Mouse (Mus musculus): Measurements from ENCODE around the gene Slc7a7. TPM values are rescaled to one million over a fixed set of nuclear protein-coding genes. Genes with fewer than 3 reads are reported as not detected.

The Slc7a7 gene
- total and polyA plus RNA-seq, 2 experiments = 2.3 to 4.1 TPM

DNA sequence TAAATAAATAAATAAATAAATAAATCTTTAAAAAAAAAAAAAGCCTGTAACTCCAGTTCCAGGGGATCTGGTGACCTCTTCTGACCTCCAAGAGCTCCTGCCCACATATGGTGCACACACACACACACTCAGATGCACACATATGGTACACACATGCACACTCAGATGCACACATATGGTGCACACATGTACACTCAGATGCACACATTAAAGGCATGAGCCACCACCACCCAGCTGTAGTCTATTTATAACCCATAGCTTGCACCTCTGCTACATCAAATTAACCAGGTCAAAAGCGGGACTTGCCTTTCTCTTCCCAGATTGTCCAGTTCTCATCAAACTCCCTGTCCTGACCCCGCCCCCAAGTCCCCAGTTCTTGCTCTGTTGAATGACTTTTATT is 3.4 kb upstream of the Slc7a7 start:
- no peaks in the 10 kb centered on the region for H3K27me3 ChIP-seq (ENCODE audit: control insufficient read depth, insufficient read depth, low read length)
- H3K4me1 ChIP-seq (ENCODE audit: control insufficient read depth, insufficient read depth, low read length) = peaks cover 2% of the 10 kb centered on the region; the same call in 1 of the 2 replicates
- no peak overlapping the region for H3K4me3 ChIP-seq (ENCODE audit: insufficient read depth, low read depth, low read length)
- H3K9ac ChIP-seq (ENCODE audit: low read depth, low read length) = no peak overlapping the region
- H3K36me3 ChIP-seq (ENCODE audit: control insufficient read depth, insufficient read depth, low read length) = no peaks in the 10 kb centered on the region
- DNase-seq (ENCODE audit: extremely low read depth, low read depth, low spot score) = no peak
- TF ChIP-seq POLR2A (IDR thresholded peaks at IDR 0.05; ENCODE audit: extremely low read depth, insufficient read depth, low read length) = no peak
- TF ChIP-seq CTCF (IDR thresholded peaks at IDR 0.05; ENCODE audit: low read depth, low read length) = no peak
- H3K27ac ChIP-seq (replicated peaks; ENCODE audit: insufficient read depth, low read depth, low read length) = no peak overlapping the region
- H3K79me2 ChIP-seq (ENCODE audit: control insufficient read depth, insufficient read depth, low read length) = no peaks in the 10 kb centered on the region
- 76% methylated on average over 2 of the region's 2 CpGs for WGBS

DNA sequence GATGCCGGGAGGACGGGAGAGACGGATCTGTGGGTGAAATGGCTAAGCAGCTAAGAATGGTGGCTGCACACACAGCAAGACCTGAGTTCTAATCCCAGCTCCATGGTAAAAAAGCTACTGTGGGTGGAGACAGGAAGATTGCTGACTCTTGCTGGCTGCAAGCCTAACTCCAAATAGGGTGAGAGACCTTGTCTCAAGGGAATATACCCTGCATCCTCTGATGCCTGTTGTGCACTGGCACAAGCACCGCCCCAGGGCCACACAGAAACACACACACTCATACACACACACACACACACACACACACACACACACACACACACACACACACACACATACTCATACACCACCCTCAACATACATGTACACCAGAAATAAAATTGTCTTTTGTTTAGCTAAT is 750 bp downstream of the Slc7a7 start:
- Histone ChIP-seq H3K36me3 (ENCODE audit: control insufficient read depth, insufficient read depth, low read length) (no peaks in the 10 kb centered on the region), H3K4me1 (ENCODE audit: control insufficient read depth, insufficient read depth, low read length) (no peaks in the 10 kb centered on the region), H3K27me3 (ENCODE audit: control insufficient read depth, insufficient read depth, low read length) (no peaks in the 10 kb centered on the region), H3K9ac (ENCODE audit: low read depth, low read length) (no peak overlapping the region), H3K79me2 (ENCODE audit: control insufficient read depth, insufficient read depth, low read length) (no peaks in the 10 kb centered on the region), H3K4me3 (ENCODE audit: insufficient read depth, low read depth, low read length) (no peak overlapping the region), H3K27ac (replicated peaks; ENCODE audit: insufficient read depth, low read depth, low read length) (no peak overlapping the region)
- no peak for TF ChIP-seq POLR2A (IDR thresholded peaks at IDR 0.05; ENCODE audit: extremely low read depth, insufficient read depth, low read length)
- no peak for TF ChIP-seq CTCF (IDR thresholded peaks at IDR 0.05; ENCODE audit: low read depth, low read length)
- 93% methylated on average over 4 of the region's 4 CpGs for WGBS
- no peak for DNase-seq (ENCODE audit: extremely low read depth, low read depth, low spot score)

DNA sequence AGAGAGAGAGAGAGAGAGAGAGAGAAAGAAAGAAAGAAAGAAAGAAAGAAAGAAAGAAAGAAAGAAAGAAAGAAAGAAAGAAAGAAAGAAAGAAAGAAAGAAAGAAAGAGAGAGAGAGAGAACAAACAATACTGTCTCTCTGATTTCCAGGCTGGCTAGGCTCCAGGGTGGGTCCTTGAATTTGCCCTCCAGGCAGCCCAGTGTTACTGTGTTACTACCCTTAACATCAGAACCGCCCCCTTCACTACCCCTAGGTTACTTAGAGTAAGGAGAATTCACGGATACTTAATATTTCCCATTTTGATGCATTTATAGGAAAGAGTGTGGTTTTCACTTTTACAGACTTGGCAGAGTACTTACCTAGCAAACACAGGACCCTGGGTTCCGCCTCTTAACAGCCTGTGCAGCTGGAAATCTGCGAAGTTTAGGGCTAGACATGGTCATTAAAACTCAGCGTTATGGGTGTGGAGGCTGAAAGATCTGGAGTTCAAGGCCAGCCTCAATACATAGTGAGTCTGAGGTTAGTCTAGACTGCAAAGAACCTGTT is 1.3 kb downstream of the Slc7a7 start:
- Histone ChIP-seq H3K79me2 (ENCODE audit: control insufficient read depth, insufficient read depth, low read length) (no peaks in the 10 kb centered on the region), H3K4me1 (ENCODE audit: control insufficient read depth, insufficient read depth, low read length) (no peaks in the 10 kb centered on the region), H3K27ac (replicated peaks; ENCODE audit: insufficient read depth, low read depth, low read length) (no peak overlapping the region), H3K27me3 (ENCODE audit: control insufficient read depth, insufficient read depth, low read length) (no peaks in the 10 kb centered on the region), H3K4me3 (ENCODE audit: insufficient read depth, low read depth, low read length) (no peak overlapping the region), H3K36me3 (ENCODE audit: control insufficient read depth, insufficient read depth, low read length) (no peaks in the 10 kb centered on the region), H3K9ac (ENCODE audit: low read depth, low read length) (no peak overlapping the region)
- TF ChIP-seq POLR2A (IDR thresholded peaks at IDR 0.05; ENCODE audit: extremely low read depth, insufficient read depth, low read length) (no peak), CTCF (IDR thresholded peaks at IDR 0.05; ENCODE audit: low read depth, low read length) (no peak)
- DNase-seq (ENCODE audit: extremely low read depth, low read depth, low spot score) = no peak
- 72% methylated on average over 5 of the region's 5 CpGs for WGBS

DNA sequence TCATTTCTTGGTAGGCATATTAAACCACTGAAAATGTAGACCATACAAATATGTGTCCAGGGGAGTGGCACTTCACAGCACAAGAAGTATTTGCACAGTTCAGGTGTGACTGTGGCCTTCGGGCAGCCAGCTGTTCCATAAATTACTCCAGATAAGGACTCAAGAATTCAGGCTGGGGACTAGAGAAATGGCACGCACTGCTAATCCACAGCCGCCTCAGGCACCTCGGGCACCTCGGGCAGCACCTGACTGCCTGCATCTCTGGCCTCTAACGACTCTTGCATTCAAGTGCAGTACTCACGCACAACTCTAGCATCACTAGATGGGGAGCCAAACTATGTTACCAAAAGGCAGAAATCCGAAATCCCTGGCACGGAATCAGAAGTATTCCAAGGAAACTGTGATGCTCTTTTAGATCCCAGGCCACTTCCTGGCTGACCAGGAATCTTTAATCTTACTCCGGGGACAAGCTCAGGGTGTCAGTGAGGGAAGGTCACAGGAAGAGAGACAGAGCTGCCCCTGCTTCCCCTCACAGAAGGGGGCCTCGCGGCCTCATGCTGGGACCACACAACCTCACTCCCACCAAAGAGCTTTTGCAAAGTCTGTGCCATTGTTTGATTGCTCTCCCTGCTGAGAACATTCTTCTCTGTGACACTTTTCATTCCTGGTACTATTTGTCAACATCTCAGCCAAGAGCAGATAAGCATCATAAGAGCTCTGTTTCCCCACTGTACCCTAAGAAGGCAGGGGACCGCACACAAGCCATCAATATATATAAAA is 2.1 kb downstream of the Slc7a7 start:
- 58% methylated on average over 13 of the region's 13 CpGs for WGBS
- H3K4me1 ChIP-seq (ENCODE audit: control insufficient read depth, insufficient read depth, low read length) = peaks cover 4% of the 10 kb centered on the region; the same call in 1 of the 2 replicates
- no peak overlapping the region for H3K27ac ChIP-seq (replicated peaks; ENCODE audit: insufficient read depth, low read depth, low read length)
- TF ChIP-seq CTCF (IDR thresholded peaks at IDR 0.05; ENCODE audit: low read depth, low read length) (no peak), POLR2A (IDR thresholded peaks at IDR 0.05; ENCODE audit: extremely low read depth, insufficient read depth, low read length) (no peak)
- no peak for DNase-seq (ENCODE audit: extremely low read depth, low read depth, low spot score)
- H3K79me2 ChIP-seq (ENCODE audit: control insufficient read depth, insufficient read depth, low read length) = no peaks in the 10 kb centered on the region
- H3K9ac ChIP-seq (ENCODE audit: low read depth, low read length) = no peak overlapping the region
- H3K27me3 ChIP-seq (ENCODE audit: control insufficient read depth, insufficient read depth, low read length) = no peaks in the 10 kb centered on the region
- H3K36me3 ChIP-seq (ENCODE audit: control insufficient read depth, insufficient read depth, low read length) = no peaks in the 10 kb centered on the region
- no peak overlapping the region for H3K4me3 ChIP-seq (ENCODE audit: insufficient read depth, low read depth, low read length)

DNA sequence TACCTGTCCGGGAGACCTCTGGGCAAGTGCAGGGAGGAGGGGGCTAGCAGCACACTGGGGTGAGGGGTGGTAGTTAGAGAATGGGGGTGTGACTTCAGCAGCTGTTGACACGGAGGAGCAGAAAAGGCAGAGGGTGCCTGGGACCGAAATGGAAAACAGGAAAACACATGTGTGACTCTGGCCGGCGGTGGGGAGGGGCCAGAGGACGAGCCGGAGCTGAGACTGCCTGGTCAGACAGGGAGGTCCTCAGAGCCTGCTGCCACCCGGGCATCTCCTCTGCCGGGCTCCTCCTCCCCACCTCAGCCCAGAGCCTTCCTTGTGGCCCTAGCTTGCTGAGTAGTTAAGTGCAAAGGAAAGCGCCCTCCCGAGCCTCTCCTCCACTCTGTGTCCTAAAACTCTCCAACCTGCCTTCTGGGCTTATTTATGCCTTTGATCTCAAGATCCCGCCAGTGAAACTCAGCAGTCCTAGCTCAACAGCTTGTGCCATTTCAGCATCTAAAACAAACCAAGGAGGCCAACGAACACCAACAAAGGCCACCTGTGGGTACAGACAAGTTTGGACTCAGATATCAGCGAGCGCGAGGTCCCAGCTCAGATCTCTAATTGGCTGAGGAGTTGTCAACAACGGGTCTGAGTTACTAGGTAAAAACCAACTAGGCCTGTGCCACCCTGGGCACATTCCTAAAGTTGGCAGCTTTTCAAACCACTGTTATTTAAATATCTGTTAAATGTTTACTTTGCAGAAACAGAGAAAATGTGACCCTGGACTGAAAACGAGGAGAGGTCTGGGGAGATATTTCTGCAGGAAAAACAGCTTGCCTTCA is 3.5 kb downstream of the Slc7a7 start:
- TF ChIP-seq POLR2A (IDR thresholded peaks at IDR 0.05; ENCODE audit: extremely low read depth, insufficient read depth, low read length) (no peak), CTCF (IDR thresholded peaks at IDR 0.05; ENCODE audit: low read depth, low read length) (no peak)
- peak overlapping the region; percentile 29 for H3K4me3 ChIP-seq (ENCODE audit: insufficient read depth, low read depth, low read length)
- WGBS = 17% methylated on average over 18 of the region's 18 CpGs
- no peaks in the 10 kb centered on the region for H3K79me2 ChIP-seq (ENCODE audit: control insufficient read depth, insufficient read depth, low read length)
- H3K27ac ChIP-seq (replicated peaks; ENCODE audit: insufficient read depth, low read depth, low read length) = no peak overlapping the region
- DNase-seq (ENCODE audit: extremely low read depth, low read depth, low spot score) = no peak
- H3K36me3 ChIP-seq (ENCODE audit: control insufficient read depth, insufficient read depth, low read length) = no peaks in the 10 kb centered on the region
- peaks cover 8% of the 10 kb centered on the region; the same call in 1 of the 2 replicates for H3K4me1 ChIP-seq (ENCODE audit: control insufficient read depth, insufficient read depth, low read length)
- no peaks in the 10 kb centered on the region for H3K27me3 ChIP-seq (ENCODE audit: control insufficient read depth, insufficient read depth, low read length)
- 0 out of 2 replicates have a peak overlapping the region, but pooled peaks have one; percentile 35 for H3K9ac ChIP-seq (ENCODE audit: low read depth, low read length)

All from liver, adult 2 months (tissue).